Mouse (Mus musculus) spleen, postnatal 14 days (tissue): ENCODE measurements around the gene Ptges.
A peak's percentile ranks its signal among the peaks of the same experiment; 100 is the strongest.

ENCODE experiments used
- DNase-seq, 2 experiments: peaks; one replicate each; pipeline ENCODE4 v3.0.0; 2021 to 2022; ENCODE audit warnings: low spot score in 2 of 2

Ptges gene

DNA sequence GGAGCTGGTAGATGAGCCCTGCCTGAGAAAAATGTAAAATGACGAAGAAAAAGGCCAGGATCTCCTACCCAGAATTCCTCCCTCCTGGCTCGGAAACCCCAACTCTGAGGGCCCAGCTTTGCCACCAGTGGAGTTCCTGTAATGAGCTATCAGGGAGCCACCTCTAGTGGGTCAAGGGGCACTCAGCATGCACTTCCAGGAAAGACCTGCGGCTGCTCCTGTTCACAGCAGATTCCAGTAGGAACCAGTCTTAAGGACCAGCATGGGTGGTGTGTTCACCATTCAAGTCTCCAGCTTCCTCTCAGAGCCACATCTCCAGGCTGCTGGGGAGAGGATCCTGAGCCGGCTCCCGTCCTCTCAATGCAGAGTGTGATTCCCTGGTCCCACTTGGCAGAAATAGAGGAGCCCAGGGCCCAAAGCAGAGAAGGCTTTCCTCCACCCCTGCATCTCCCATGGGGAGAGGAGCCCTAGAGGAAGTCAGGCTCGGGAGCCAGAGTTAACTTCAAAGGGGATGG, 28.0 kb downstream of the Ptges start:
- no peak for DNase-seq

DNA sequence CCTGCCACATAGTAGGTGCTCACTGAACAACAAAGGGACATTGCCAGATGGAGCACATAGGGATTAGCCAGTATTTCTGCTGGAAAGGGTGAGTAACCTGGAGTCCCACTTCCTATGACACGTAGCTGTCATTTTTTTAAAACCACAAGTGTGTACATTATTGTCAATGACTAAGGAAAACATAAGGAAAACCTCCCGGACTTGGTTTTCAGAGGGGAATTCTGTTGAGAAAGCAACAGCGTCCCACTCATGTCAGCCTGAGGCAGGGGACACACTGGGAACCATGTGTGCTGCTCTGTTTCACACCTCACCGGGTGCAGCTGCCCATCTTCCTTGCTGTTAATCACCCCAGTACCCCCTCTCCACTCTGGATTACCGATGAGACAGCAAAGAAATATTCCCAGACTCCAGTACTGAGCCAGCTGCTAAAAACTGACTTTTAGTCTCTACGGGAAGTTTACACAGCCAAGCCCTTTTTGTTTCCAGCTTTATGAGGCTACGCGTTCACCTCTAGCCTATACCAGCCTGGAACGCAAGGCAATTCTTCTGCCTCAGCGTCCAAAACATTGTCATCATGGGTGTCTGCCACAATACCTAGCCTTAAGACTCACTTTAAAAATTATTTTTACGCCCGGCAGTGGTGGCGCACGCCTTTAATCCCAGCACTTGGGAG, 30.1 kb downstream of the Ptges start:
- DNase-seq: no peak

DNA sequence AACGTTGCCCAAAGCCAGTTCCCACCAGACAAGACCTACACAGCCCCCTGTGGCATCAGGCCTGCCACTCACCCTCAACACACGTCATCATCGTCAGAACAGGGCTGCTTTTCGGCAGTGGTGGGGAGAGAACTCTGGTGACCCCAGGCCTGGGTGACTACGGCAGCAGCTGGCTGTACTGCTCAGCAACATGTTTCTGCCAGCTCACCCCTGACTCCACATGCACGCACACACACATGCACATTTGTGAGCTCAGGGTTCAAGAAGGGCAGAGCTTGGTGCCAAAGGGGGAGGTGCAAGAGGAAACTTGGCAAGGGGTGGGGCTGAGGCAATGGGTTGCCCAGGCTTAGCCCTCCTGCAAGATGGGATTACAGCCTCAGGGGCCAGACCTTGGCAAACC, 32.4 kb downstream of the Ptges start:
- DNase-seq: no peak

DNA sequence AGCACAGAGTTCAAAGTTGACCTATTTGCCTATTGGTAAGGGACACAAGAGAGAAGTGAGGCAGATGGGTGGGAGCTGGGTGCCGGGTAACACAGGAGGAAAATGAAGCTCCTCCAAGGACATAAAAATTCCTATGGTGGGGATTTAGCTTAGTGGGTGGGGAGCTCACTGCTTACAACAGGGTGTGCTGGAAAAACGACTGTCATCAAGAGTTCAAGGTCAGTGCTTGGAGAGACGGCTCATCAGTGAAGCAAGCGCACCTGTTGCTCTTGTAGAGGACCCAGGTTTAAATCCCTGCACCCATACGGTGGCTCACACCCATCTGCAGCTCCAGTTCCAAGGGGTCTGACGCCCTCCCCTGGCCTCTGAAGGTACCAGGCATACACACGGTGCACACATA, 35.7 kb downstream of the Ptges start:
- no peak for DNase-seq

DNA sequence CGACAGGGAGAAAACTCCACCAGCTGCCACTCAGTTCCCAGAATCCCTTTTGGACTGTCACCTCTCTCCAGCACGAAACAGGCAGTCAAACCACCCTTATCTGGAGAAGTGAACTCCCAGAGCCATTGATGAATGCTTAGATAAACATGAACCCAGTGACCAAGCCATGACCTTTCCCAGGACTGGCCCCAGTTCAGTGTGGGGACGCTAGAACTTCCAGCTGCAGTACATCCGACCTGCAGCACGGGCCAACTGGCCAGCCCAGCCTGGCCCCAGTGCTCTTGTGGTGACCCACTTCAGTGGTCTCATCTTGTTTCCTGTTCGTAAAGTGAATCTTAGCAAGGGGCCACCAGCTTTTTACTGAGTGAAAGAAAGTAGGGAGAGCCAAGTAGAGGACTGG, 36.3 kb downstream of the Ptges start:
- no peak for DNase-seq

DNA sequence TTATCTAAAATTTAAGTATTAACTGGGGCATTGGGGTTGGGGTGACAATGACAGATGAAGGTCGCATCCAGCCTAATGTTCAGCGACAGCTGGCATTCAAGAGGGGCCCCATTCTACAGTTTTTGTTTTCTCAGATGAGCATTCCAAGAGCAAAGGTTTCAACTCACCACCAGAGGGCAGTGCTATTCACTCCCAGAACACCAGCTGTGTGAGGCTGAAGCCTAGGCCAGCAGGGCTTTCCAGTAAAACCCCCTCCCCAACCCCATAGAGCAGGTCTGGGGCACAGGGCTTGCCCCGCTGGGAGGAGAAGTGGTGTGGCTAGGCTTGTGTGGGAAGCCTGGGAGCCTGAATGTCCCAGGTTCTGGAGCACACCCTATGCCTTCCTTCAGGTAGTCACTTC, 38.7 kb downstream of the Ptges start:
- DNase-seq: peak in 1 of 2 experiments; percentile 25

DNA sequence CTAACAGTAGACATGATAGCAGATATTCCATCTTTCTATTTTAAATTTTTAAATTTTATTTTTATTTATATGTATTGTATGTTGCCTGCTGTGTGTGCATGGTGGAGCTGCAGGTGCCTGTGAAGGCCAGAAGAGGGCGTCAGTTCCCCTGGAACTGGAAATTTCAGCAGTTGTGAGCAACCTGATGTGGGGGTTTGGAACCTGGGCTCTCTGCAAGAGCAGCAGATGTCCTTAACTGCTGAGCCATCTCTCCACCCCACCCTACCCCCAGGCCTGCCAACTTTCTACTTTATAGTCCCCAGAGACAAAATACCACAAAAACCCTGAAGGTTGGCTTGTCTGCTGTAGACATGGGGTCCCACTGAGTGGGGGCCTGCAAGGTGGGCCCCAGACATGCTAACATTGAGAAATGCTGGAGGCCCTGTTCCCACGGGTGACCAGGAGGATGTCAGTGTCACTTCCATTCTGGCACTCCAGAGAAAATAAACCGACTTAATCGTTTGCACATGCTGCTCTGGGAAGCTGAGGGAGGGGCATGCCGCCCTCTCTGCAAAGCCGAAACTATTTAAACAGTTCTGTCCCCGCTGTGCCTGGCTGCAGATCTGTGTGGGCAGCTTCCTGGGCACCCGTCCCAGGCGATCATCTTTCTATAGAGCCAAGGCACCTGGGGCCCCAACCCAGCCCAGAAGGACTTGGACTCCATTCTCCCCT, 44.1 kb downstream of the Ptges start:
- no peak for DNase-seq

DNA sequence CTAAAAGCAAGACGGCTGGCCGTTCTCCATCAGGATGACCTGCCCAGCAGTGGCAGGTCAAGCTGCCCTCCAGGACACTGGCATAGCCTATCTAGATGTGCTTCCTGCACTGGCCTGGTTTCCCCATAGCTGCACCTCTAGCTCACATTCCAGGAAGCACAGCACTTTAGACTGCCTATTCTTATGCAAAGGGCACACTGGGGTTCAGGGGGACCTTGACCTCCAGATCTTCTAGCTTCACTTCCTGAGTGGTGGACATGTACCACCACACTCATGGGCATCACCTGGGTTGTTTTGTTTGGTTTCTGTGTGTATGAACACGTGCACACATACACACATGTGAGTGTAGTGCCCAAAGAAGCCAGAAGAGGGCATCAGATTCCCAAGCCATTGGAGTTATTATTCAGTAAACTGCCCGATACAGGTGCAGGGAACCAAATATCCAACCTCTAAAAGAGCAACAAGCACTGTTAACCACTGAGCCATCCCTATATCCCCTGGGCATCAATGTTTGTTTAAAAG, 44.8 kb downstream of the Ptges start:
- no peak for DNase-seq

DNA sequence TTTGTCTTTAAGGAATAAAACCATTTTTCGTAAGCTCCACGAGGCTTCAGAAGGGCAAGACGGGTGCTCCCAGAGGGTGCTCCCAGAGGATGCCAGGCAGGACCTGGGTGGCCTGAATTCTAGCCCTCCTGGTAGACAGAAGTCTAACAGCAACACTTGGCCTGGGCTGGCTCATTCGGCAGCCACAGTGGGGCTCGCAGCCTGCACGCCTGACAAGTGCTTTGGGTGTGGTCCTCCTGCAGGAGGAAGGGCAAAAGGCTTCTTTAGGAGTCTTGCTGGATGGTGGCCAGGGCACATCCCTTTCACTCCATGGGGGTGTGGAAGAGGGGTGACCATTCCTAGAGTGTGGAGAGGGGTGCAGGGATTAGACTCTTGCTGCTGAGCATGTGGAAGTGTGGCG, 48.4 kb downstream of the Ptges start:
- no peak for DNase-seq

DNA sequence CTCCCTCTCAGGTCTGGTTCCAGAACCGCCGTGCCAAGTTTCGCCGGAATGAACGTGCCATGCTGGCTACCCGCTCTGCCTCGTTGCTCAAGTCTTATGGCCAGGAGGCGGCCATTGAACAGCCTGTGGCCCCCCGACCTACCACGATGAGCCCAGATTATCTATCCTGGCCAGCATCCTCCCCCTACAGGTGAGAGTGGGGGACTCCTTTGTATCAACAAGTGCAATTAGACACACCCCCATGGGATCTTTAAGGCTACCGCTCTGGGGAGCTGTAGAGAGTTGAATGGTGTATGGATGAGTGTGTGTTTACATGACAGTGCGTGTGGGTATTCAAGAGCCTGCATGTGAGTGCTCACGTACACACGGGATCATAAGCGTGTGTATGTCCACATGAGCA, 50.2 kb downstream of the Ptges start:
- no peak for DNase-seq

DNA sequence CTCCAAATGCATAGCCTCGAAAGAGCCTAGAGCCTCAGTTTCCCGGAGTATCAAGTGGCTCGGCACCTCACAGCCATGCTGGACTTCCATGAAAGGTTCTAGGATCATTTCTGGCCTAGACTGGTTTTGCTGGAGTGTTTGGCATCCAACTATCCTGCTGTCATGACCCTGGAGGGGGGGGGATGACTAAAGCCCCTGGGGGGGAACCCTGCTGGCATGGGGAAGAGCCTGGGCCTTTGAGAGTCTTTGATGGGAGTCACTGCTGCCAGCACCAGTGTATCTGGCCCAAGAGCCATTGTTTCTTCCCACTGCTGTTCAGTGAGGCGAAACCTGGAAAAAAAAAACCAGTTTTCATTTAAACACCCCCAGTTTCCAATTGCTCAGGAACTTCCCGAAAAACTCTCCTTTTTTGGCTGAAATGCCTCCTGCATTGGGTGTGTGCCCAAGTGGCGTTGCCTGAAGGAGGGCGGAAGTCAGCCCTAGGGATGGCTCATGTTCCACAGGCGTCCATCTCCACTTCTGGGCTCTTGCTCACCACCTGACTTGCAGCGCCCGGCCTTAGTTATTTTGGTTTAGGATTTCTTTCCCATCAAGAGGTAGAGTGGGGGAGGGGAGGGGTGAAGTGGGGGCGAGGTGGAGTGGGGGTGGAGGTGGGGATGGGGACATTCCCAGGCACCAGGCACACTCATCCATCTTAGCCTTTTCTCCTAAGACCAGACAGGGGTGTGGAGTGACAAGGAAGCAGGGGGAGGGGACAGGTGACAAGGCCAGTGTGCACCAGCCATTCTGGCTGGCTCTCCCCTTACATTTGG, 53.8 kb downstream of the Ptges start:
- no peak for DNase-seq

DNA sequence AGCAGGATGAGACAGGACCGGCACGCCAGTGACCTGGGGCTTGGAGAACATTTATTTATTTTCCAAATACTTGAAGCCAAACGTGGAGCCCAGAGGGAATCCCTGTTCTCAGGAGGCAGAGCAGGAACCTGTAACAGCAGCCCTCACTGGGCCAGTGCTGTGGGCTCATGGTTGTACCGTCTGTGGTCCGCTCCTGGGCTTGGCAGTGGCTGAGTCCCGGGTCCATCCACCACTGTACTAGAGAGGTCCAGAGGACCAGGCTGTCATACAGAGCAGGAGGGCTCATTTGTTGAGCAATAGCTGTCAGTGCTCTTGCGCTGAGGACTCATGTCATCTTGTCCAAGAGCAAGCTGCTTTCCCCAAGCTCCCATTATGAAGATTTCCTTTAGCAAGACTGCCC, 54.6 kb downstream of the Ptges start:
- no peak for DNase-seq

DNA sequence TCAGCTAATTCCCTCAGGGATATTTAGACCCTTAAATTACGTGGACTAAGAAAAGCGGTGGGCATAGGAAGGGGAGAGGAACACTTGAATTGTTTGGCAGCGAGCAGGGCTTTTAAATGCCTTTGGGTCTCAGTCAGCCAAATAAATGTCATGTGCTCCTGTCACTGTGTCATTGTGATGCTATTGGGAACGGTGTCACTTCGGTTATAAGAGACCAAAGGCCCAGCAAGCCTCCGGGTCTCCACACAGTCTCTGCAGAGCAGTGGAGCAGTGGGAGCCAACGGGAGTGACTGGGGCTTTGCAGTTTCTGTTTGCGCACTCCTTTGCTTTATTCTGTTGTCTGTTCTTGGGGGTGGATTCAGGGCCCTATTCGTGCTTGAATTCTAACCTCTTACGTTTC, 55.2 kb downstream of the Ptges start:
- no peak for DNase-seq

DNA sequence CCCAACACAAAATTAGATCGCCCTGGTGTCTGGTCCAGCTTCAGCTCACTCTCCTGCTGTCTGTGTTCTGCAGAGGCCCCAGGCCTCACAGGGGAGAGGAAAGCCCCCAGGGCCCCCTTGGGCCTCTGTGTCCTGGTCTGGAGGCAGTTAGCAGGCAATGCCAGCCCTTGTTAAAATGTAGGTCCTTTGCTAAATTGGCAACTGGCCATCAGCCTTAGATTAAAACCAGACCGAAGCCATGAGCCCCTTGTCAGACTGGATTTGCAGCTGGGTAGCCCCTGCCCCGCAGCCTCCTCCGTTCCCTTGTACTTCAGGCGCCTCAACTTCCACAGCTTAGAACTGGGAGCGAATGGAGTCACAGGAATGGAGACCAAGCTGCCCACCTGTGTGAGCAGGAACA, 57.0 kb downstream of the Ptges start:
- DNase-seq: no peak

DNA sequence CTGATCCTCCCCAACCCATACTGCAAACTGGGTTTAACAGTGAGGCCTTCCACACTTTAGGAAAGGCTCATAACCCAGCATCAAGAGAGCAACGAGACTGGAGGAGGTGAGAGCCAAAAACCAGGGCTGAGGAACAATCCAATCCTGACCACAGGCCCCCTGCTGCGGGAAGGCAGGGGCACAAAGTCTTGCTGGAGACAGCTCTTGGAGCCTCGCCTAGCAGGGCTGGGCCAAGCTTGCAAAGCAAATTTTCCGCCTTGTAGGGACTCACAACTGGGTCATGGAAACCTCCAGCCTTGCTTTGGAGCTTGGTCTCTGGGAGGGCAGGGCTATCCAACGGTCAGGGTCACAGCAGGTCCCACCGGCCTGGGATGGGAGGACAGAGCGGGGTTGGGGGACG, 58.8 kb downstream of the Ptges start:
- no peak for DNase-seq

DNA sequence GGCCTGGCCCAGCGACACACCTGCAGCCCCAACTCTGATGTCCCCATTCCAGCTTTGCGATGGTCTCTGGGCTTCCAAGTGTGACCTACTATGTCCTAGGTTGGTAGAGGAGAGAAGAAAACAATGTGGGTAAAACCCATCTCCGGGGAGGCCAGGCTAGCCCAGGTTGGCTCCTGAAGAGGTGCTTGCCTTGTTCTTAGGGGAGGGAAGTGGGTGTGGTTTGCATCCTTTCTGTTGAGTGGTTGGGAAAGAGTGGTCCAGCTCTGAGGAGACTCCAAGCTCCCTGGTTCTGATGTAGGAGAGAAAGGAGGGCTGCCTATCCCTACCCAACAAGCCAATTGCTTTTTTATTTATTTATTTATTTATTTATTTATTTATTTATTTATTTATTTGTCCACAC, 64.2 kb downstream of the Ptges start:
- DNase-seq: no peak

DNA sequence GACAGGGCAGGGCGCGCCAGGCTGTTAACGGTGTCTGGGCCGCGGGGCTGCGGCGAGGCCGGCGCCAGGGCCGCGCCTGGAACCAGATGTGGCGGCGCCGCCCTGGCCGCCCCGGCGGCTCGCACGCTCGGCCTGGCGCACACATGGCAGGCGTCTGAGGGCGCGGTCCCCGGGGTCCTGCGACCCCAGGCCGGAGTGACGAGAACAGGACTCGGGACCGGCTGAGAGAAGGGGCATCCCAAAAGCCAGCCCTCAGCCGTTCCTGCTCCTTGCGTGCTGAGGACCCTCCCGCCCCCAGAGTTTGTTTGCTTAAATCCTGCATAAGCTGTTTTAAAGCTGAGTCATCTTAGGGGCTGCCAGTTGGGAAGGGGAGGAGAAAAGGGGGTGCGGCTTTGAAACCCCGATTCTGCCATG, 64.7 kb downstream of the Ptges start:
- no peak for DNase-seq

DNA sequence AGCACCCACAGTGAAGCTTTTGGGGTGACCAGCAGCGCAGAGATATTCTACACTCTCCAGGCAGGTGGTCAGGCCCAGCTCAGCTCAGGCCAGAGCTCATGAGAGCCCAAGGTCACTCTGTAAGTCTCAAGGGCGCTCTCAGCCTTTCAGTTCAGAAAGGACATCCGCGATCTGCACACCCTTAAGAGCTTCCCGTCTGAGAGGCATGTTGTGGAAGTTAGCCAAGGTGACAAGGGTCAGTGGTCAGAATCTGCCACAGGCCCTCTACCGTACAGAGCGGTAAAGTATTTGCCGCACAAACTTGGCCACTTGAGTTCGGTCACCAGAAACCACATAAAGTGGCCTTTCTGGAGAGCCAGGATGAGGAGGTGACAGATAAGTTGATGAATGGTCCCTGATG, 66.1 kb downstream of the Ptges start:
- no peak for DNase-seq

DNA sequence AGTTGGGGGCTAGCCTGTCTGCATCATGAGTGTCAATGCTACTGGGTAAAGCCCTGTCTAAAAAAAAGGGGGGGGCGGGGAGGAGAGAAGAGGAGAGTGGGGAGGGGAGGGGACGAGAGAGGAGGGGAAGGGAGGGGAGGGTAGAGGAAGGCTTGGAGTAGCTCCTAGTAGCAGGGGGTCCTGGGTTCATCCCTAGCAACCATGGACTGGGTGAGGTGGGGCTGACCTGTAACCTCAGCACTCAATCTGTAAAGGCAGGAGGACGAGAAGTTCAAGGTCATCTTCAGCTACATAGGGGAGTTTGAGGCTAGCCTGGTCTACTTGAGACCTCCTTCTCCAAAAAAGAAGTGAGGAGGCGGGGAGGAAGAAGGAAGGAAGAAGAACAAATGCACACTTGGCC, 67.6 kb downstream of the Ptges start:
- no peak for DNase-seq

DNA sequence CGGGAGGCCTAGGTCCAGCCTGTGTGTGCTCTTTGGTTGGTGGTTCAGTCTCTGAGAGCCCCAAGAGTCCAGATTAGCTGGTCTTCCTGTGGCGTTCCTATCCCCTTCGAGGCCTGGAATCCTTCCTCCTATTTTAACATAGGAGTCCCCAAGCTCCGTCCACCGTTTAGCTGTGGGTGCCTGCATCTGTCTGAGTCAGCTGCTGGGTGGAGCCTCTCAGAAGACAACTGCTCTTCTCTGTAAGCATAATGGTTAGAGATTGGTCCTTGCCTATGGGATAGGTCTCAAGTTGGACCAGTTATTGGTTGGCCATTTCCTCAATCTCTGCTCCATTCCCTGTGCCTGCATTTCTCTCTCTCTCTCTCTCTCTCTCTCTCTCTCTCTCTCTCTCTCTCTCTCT, 69.9 kb downstream of the Ptges start:
- DNase-seq: no peak

DNA sequence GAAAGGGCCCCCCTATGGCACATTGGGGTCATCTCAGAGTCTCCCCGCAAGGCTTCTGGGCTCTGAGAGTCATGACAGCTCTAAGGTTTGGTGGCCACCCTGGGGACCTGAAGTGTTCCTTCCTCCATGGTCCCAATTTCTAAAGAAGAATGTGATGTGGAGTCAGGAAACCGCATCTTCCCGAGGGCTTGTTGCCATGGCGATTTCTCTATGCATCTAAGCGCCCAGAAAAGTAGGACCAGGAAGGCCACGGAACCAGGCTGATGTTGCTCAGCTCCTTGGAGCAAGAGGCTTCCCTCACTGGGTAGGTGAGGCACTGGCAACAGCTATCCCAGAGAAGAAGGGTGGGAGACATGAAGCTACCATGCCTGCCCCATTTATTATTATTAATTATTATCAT, 72.6 kb downstream of the Ptges start:
- DNase-seq: no peak

DNA sequence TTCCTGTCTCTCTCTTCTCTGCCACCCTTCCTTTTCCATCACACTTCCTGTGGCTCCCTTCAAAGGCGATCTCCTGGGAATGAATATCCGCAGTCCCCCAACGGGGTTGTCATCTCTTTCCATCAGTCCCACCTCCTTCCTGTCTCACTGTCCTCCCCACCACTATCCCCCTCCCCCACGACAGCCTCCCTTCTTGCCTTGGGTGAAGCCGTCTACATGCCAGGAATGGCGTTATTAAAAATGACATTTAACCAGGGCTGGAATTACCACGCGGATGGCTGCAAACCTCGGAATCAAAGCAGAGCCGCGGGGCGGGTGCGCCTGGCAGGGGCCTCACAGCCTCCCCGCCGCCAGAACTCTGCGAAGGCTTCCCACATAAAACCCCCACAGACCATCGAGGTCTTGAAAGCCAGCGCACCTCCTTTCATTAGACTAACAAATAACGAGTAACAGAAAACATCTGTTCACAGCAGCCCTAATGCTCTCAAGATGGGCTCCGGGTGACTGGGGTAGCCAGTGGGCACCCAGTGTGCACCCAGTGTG, 76.8 kb downstream of the Ptges start:
- DNase-seq: no peak
